Mouse (Mus musculus): Measurements from ENCODE around the gene Spag7. TPM values are rescaled to one million over a fixed set of nuclear protein-coding genes. Genes with fewer than 3 reads are reported as not detected.

The Spag7 gene
- polyA plus RNA-seq, 1 experiment from 2014 or later = 152 TPM

Small RNA genes within 50 kb of the gene (microRNA-seq; reads per million reads assigned to microRNA genes)
- gene Mir6925 = not detected

Other genes with a start within 250 kb of the Spag7 start
- gene Arrb2, start 236.8 kb downstream of the Spag7 start, polyA plus RNA-seq (2015; fragmentation: Nextera tagmentation; extraction: Ambion mirVana) = 15.0 and 19.4 TPM in 2 replicates
- 36.1 and 40.6 TPM in 2 replicates for gene Med11, start 217.5 kb downstream of the Spag7 start, polyA plus RNA-seq (2015; fragmentation: Nextera tagmentation; extraction: Ambion mirVana)
- 0.73 and 0.75 TPM in 2 replicates for gene Zmynd15, start 210.0 kb downstream of the Spag7 start, polyA plus RNA-seq (2015; fragmentation: Nextera tagmentation; extraction: Ambion mirVana)
- gene Cxcl16, start 209.4 kb downstream of the Spag7 start, polyA plus RNA-seq (2015; fragmentation: Nextera tagmentation; extraction: Ambion mirVana) = 7.3 and 8.8 TPM in 2 replicates
- 65.0 and 71.2 TPM in 2 replicates for gene Tm4sf5, start 164.2 kb downstream of the Spag7 start, polyA plus RNA-seq (2015; fragmentation: Nextera tagmentation; extraction: Ambion mirVana)
- gene Vmo1, start 154.8 kb downstream of the Spag7 start, polyA plus RNA-seq (2015; fragmentation: Nextera tagmentation; extraction: Ambion mirVana) = 0.62 TPM in 1 of 2 replicates, not detected in the other
- gene Gltpd2, start 150.2 kb downstream of the Spag7 start, polyA plus RNA-seq (2015; fragmentation: Nextera tagmentation; extraction: Ambion mirVana) = 2.1 and 3.3 TPM in 2 replicates
- 689 and 690 TPM in 2 replicates for gene Psmb6, start 144.0 kb downstream of the Spag7 start, polyA plus RNA-seq (2015; fragmentation: Nextera tagmentation; extraction: Ambion mirVana)
- gene Gm40193, start 136.5 kb downstream of the Spag7 start, polyA plus RNA-seq (2015; fragmentation: Nextera tagmentation; extraction: Ambion mirVana) = not detected in 2 replicates
- gene Pld2, start 129.4 kb downstream of the Spag7 start, polyA plus RNA-seq (2015; fragmentation: Nextera tagmentation; extraction: Ambion mirVana) = 12.9 and 13.7 TPM in 2 replicates
- gene Mink1, start 106.5 kb downstream of the Spag7 start, polyA plus RNA-seq (2015; fragmentation: Nextera tagmentation; extraction: Ambion mirVana) = 14.9 and 15.9 TPM in 2 replicates
- 0.23 TPM in 1 of 2 replicates, not detected in the other for gene 4930544D05Rik, start 53.6 kb downstream of the Spag7 start, polyA plus RNA-seq (2015; fragmentation: Nextera tagmentation; extraction: Ambion mirVana)
- gene Chrne, start 50.2 kb downstream of the Spag7 start, polyA plus RNA-seq (2015; fragmentation: Nextera tagmentation; extraction: Ambion mirVana) = not detected in 2 replicates
- gene Gp1ba, start 30.3 kb downstream of the Spag7 start, polyA plus RNA-seq (2015; fragmentation: Nextera tagmentation; extraction: Ambion mirVana) = 0.09 and 0.19 TPM in 2 replicates
- gene Rnf167, start 22.2 kb downstream of the Spag7 start, polyA plus RNA-seq (2015; fragmentation: Nextera tagmentation; extraction: Ambion mirVana) = 97.2 and 108 TPM in 2 replicates
- 150 and 151 TPM in 2 replicates for gene Slc25a11, start 21.9 kb downstream of the Spag7 start, polyA plus RNA-seq (2015; fragmentation: Nextera tagmentation; extraction: Ambion mirVana)
- gene Pfn1, start 14.8 kb downstream of the Spag7 start, polyA plus RNA-seq (2015; fragmentation: Nextera tagmentation; extraction: Ambion mirVana) = 1,701 and 2,042 TPM in 2 replicates
- gene Eno3, start 12.2 kb downstream of the Spag7 start, polyA plus RNA-seq (2015; fragmentation: Nextera tagmentation; extraction: Ambion mirVana) = 13.9 and 16.6 TPM in 2 replicates
- 13.0 and 15.5 TPM in 2 replicates for gene Camta2, start 18.7 kb upstream of the Spag7 start, polyA plus RNA-seq (2015; fragmentation: Nextera tagmentation; extraction: Ambion mirVana)
- gene Inca1, start 30.7 kb upstream of the Spag7 start, polyA plus RNA-seq (2015; fragmentation: Nextera tagmentation; extraction: Ambion mirVana) = 1.1 and 1.4 TPM in 2 replicates
- 4.2 and 4.6 TPM in 2 replicates for gene Kif1c, start 31.1 kb upstream of the Spag7 start, polyA plus RNA-seq (2015; fragmentation: Nextera tagmentation; extraction: Ambion mirVana)
- 5.5 and 6.9 TPM in 2 replicates for gene Zfp3, start 94.8 kb upstream of the Spag7 start, polyA plus RNA-seq (2015; fragmentation: Nextera tagmentation; extraction: Ambion mirVana)
- 0.35 and 0.61 TPM in 2 replicates for gene Scimp, start 143.2 kb upstream of the Spag7 start, polyA plus RNA-seq (2015; fragmentation: Nextera tagmentation; extraction: Ambion mirVana)
- 36.8 and 41.1 TPM in 2 replicates for gene Rabep1, start 175.4 kb upstream of the Spag7 start, polyA plus RNA-seq (2015; fragmentation: Nextera tagmentation; extraction: Ambion mirVana)

All from stomach, embryonic 15.5 days (tissue).